Mouse (Mus musculus): ENCODE measurements around the gene Vipr1. TPM values are rescaled to one million over a fixed set of nuclear protein-coding genes. Genes with fewer than 3 reads are reported as not detected.
"Not testable (repeated sequence)": the region's sequence is repeated elsewhere in the genome, so short reads cannot be mapped to it uniquely, and the experiment has no call there.

The Vipr1 gene
- 43.5 and 171 TPM in 2 replicates for polyA plus RNA-seq (2012; rRNA removed)

DNA sequence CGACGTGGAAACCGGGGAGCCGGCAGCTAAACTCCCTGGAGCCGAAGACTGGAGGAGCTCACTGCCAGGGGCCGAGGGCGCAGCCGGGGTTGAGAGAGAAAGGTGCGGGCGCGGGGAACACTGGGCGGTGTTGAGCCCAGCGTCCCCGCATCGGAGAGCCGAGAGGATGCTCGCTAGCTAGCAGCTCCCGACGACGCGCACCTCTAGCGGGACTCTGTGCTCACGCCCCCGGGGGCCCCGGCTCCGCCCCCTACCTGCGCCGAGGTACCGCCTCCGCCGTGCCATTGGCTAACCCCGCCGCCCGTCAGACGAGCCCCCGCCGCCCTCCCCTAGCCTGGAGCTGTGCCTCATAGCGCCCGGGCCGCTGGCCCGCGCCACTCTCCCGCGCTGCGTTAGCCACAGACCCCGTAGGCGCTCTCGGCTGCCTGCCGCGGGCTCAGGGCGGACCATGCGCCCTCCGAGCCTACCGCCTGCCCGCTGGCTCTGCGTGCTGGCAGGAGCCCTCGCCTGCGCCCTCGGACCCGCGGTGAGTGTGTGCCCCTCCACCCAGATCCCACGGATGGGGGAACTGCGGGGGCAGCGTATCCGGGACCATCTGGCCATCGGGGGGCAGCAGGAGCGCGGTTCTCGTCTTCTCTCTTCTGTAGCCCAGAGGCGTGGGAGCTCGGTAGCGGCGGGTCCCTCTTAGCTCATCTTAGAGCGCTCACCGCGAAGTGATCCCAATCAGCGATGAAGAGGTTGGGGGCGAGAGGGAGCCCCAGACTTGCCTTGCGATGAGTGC lies at the start of gene Vipr1:
Gene Vipr1, plus strand, starts transcription at position 316 of the 781 bp plus-strand sequence.
- peak within 1 kb of the TSS; percentile 73 for H3K4me3 ChIP-seq (ENCODE audit: low read depth, low read length)
- under 1% methylated on average over 79 of the region's 79 CpGs for WGBS
- TF ChIP-seq POLR2A (IDR thresholded peaks at IDR 0.05; ENCODE audit: low read depth, low read length) (peak; percentile 88), CTCF (IDR thresholded peaks at IDR 0.05; ENCODE audit: extremely low read depth, insufficient read length, insufficient replicate concordance, low read depth, low read length) (no peak)
- peaks cover 10% of the 10 kb centered on the region for H3K36me3 ChIP-seq (ENCODE audit: control insufficient read depth, insufficient read depth, low read length)
- peaks cover 21% of the 10 kb centered on the region for H3K4me1 ChIP-seq (ENCODE audit: control insufficient read depth, insufficient read depth, insufficient read length, low read length)
- H3K27me3 ChIP-seq (ENCODE audit: control insufficient read depth, insufficient read depth, low read length) = no peaks in the 10 kb centered on the region
- H3K27ac ChIP-seq (ENCODE audit: insufficient read depth, low read depth, low read length) = peak within 1 kb of the TSS; percentile 95

DNA sequence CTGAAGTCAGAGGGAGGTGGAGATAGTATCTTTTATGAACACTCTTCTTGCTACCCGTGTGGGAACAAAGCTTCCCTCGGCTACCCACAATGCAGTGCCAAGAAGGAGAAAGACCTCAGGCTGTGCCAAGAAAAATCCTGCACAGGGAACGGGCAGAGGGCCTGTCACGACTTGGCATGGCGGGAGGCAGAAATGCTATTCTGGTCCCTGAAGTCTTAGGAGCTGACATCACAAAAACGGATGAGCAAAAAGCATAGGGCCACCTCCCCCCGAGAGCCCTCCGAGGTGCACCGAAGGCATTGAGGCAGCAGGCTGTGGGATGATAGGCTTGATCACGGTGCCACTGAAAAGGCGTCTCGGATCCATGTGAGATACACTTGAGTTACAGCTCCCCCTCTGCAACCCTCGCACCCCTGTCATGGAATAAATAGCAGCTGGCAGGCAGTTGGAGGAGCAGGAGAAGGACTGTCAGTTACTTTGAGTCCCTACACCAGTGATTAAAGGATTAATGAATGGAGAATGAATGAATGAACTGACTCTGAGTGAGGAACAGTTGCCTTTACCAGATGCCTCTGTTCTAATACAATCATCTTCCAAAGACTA lies 49.5 kb upstream of the Vipr1 start:
- Histone ChIP-seq H3K4me1 (ENCODE audit: control insufficient read depth, insufficient read depth, insufficient read length, low read length) (no peaks in the 10 kb centered on the region), H3K4me3 (ENCODE audit: low read depth, low read length) (no peak overlapping the region), H3K27me3 (ENCODE audit: control insufficient read depth, insufficient read depth, low read length) (no peaks in the 10 kb centered on the region), H3K36me3 (ENCODE audit: control insufficient read depth, insufficient read depth, low read length) (no peaks in the 10 kb centered on the region), H3K27ac (ENCODE audit: insufficient read depth, low read depth, low read length) (no peak overlapping the region)
- no peak for TF ChIP-seq POLR2A (IDR thresholded peaks at IDR 0.05; ENCODE audit: low read depth, low read length)
- no peak for TF ChIP-seq CTCF (IDR thresholded peaks at IDR 0.05; ENCODE audit: extremely low read depth, insufficient read length, insufficient replicate concordance, low read depth, low read length)
- WGBS = 82% methylated on average over 13 of the region's 13 CpGs

DNA sequence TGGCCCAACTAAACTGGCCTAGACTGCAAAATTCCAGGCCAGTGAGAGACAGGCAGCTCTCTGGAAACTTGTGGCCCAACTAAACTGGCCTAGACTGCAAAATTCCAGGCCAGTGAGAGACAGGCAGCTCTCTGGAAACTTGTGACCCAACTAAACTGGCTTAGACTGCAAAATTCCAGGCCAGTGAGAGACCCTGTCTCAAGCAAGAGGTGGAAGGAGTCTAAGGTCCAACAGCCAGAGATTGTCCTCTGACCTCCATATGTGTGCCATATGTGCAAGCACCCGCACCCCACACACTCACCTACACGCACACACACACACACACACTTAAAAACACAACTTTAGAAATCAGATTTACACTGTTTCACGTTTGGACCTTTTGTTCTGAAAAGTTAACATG lies 48.7 kb upstream of the Vipr1 start:
- H3K27me3 ChIP-seq (ENCODE audit: control insufficient read depth, insufficient read depth, low read length); H3K27ac ChIP-seq (ENCODE audit: insufficient read depth, low read depth, low read length); H3K4me3 ChIP-seq (ENCODE audit: low read depth, low read length); H3K4me1 ChIP-seq (ENCODE audit: control insufficient read depth, insufficient read depth, insufficient read length, low read length); H3K36me3 ChIP-seq (ENCODE audit: control insufficient read depth, insufficient read depth, low read length): not testable (repeated sequence)
- WGBS = 86% methylated on average over 3 of the region's 3 CpGs

DNA sequence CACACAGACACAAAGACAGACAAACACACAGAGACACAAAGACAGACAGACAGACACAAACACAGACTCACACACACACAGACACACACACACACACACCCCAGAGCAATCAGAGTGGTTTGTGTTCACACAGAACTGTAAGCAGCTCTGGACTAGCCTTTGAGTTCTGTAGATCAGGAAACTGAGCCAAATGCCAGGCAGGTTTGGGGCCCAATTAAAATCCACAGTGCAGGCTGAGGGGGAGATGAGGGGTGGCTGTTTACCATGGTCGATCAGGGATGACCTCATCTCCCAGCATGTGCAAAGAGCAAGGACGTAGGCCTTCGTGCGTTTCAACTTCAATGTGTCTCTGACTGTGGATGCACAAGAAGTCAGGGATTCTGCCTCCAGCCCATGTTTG lies 47.7 kb upstream of the Vipr1 start:
- H3K27me3 ChIP-seq (ENCODE audit: control insufficient read depth, insufficient read depth, low read length) = no peaks in the 10 kb centered on the region
- no peaks in the 10 kb centered on the region for H3K4me1 ChIP-seq (ENCODE audit: control insufficient read depth, insufficient read depth, insufficient read length, low read length)
- no peaks in the 10 kb centered on the region for H3K36me3 ChIP-seq (ENCODE audit: control insufficient read depth, insufficient read depth, low read length)
- no peak overlapping the region for H3K27ac ChIP-seq (ENCODE audit: insufficient read depth, low read depth, low read length)
- 73% methylated on average over 4 of the region's 4 CpGs for WGBS
- H3K4me3 ChIP-seq (ENCODE audit: low read depth, low read length) = no peak overlapping the region
- TF ChIP-seq CTCF (IDR thresholded peaks at IDR 0.05; ENCODE audit: extremely low read depth, insufficient read length, insufficient replicate concordance, low read depth, low read length) = no peak
- TF ChIP-seq POLR2A (IDR thresholded peaks at IDR 0.05; ENCODE audit: low read depth, low read length) = no peak

DNA sequence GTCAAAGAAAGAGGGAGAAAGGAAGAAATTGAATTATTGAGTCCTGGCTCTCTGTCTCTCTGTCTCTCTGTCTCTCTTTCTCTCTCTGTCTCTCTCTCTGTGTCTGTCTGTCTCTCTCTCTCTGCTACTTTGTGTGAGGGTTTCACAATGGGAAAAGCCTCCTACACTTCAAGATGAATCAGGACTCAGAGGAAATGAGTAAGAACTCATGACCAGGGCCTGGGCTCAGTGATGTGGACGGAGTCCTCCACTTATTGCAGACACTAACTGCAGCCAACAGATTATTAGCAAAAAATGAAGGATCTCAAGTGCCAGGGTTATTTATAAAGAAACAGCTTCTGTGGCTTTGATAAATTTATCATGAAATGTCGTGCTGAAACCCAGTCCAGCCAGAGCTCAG lies 44.4 kb upstream of the Vipr1 start:
- H3K27ac ChIP-seq (ENCODE audit: insufficient read depth, low read depth, low read length) = no peak overlapping the region
- no peaks in the 10 kb centered on the region for H3K27me3 ChIP-seq (ENCODE audit: control insufficient read depth, insufficient read depth, low read length)
- TF ChIP-seq POLR2A (IDR thresholded peaks at IDR 0.05; ENCODE audit: low read depth, low read length) (no peak), CTCF (IDR thresholded peaks at IDR 0.05; ENCODE audit: extremely low read depth, insufficient read length, insufficient replicate concordance, low read depth, low read length) (no peak)
- WGBS = 80% methylated on average over 2 of the region's 2 CpGs
- H3K36me3 ChIP-seq (ENCODE audit: control insufficient read depth, insufficient read depth, low read length) = no peaks in the 10 kb centered on the region
- no peaks in the 10 kb centered on the region for H3K4me1 ChIP-seq (ENCODE audit: control insufficient read depth, insufficient read depth, insufficient read length, low read length)
- H3K4me3 ChIP-seq (ENCODE audit: low read depth, low read length) = no peak overlapping the region

DNA sequence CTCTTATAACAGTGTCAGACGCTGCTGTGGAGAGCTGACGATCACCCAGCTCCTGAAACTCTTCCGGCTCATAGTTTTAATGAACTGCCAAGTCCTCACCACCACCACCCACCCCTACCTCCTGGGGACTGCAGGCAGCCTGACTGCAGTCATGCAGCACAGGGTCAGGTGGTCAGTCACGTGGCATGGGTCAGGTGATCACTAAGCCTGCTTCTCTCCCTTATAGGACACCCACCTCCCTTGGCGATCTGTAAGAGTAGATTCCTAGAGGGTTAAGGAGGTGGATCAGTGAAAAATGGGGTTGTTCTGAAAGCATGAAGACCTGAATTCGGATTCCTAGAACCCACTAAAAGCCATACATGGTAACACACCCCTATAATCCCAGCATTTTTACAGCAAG lies 43.0 kb upstream of the Vipr1 start:
- H3K4me3 ChIP-seq (ENCODE audit: low read depth, low read length) = no peak overlapping the region
- no peaks in the 10 kb centered on the region for H3K36me3 ChIP-seq (ENCODE audit: control insufficient read depth, insufficient read depth, low read length)
- TF ChIP-seq CTCF (IDR thresholded peaks at IDR 0.05; ENCODE audit: extremely low read depth, insufficient read length, insufficient replicate concordance, low read depth, low read length) = no peak
- no peak for TF ChIP-seq POLR2A (IDR thresholded peaks at IDR 0.05; ENCODE audit: low read depth, low read length)
- no peaks in the 10 kb centered on the region for H3K4me1 ChIP-seq (ENCODE audit: control insufficient read depth, insufficient read depth, insufficient read length, low read length)
- no peaks in the 10 kb centered on the region for H3K27me3 ChIP-seq (ENCODE audit: control insufficient read depth, insufficient read depth, low read length)
- WGBS = 74% methylated on average over 6 of the region's 6 CpGs
- no peak overlapping the region for H3K27ac ChIP-seq (ENCODE audit: insufficient read depth, low read depth, low read length)

DNA sequence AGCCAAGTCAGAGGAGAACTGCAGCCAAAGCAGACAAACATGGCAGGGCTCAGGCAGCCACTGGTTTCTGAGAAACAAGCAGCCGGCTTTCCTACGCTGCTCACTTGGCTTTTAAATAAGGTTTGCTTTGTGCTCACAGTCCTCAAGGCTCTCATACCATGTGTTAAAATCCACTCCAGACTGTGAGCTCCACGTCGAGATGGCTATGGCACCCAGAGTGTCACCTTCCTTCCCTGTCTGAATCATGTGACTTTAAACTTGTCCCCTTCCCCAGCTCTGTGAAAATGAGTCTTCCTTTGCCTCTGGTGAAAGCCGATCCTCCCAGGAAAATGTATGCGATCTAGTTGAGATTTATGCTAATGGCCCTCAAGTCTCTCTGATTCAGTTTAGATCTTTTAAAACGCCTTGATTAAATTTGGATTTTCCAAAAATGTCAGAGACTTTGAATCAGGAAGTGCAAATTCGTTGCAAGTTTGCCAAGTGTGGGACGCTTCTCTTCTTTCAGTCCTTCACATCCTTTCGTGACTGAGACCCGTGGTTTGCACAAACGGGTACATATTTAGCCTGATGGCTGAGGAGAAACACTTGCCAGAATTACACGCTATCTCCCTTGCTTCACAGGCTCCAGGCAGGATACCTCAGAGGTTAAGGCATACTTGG lies 42.2 kb upstream of the Vipr1 start:
- no peaks in the 10 kb centered on the region for H3K27me3 ChIP-seq (ENCODE audit: control insufficient read depth, insufficient read depth, low read length)
- 59% methylated on average over 13 of the region's 13 CpGs for WGBS

More for the DNA sequence above, 42.2 kb upstream of the Vipr1 start:
- no peaks in the 10 kb centered on the region for H3K4me1 ChIP-seq (ENCODE audit: control insufficient read depth, insufficient read depth, insufficient read length, low read length)
- TF ChIP-seq POLR2A (IDR thresholded peaks at IDR 0.05; ENCODE audit: low read depth, low read length) = no peak
- no peak for TF ChIP-seq CTCF (IDR thresholded peaks at IDR 0.05; ENCODE audit: extremely low read depth, insufficient read length, insufficient replicate concordance, low read depth, low read length)
- no peaks in the 10 kb centered on the region for H3K36me3 ChIP-seq (ENCODE audit: control insufficient read depth, insufficient read depth, low read length)
- H3K27ac ChIP-seq (ENCODE audit: insufficient read depth, low read depth, low read length) = no peak overlapping the region
- H3K4me3 ChIP-seq (ENCODE audit: low read depth, low read length) = no peak overlapping the region
